Mouse (Mus musculus) kidney, adult 2 months (tissue): ENCODE data around the gene Ano6.

ENCODE experiments used
- CTCF ChIP-seq: fragments of 200-500 bp; conservative IDR thresholded peaks from 2 replicates; pipeline ENCODE4 v1.5.1; 2011; ENCODE audit warnings: low read depth, mild to moderate bottlenecking, control low read depth, low read length, moderate library complexity, mixed read lengths; ENCODE audit not compliant: insufficient read depth, insufficient read length
- POLR2A ChIP-seq: fragments of 200-500 bp; IDR thresholded peaks from one replicate; pipeline ENCODE4 v1.6.1; 2011; ENCODE audit warnings: low read depth, low read length, control low read depth

- TF ChIP-seq POLR2A (no peak), CTCF (no peak)
Observed at GRCm38 (mm10) chr15:95945951-95946708, 155.5 kb downstream of the Ano6 start.
